Mouse (Mus musculus) liver, adult 2 months (tissue): ENCODE results near the gene Zfp84. TPM values are rescaled to one million over a fixed set of nuclear protein-coding genes. Genes with fewer than 3 reads are reported as not detected.

Experiments
- DNase-seq: peaks from one replicate; pipeline ENCODE4 v3.0.0-alpha.2; 2011; ENCODE audit warnings: low read depth, low spot score; ENCODE audit errors: extremely low read depth
- H3K27ac ChIP-seq: fragments of 200-500 bp; replicated peaks from 2 replicates; pipeline ENCODE4 v1.5.1; 2012; ENCODE audit warnings: low read depth, mild to moderate bottlenecking, control low read depth, inconsistent platforms, low read length; ENCODE audit not compliant: insufficient read depth
- H3K27me3 ChIP-seq: fragments of 200-500 bp; 2 replicates; pipeline ENCODE4 v1.6.1; 2012; ENCODE audit warnings: mild to moderate bottlenecking, moderate library complexity, low read length, inconsistent platforms; ENCODE audit not compliant: control insufficient read depth, insufficient read depth
- H3K36me3 ChIP-seq: fragments of 200-500 bp; 2 replicates; pipeline ENCODE4 v1.6.1; 2012; ENCODE audit warnings: low read length, inconsistent platforms; ENCODE audit not compliant: control insufficient read depth, insufficient read depth
- H3K4me1 ChIP-seq: fragments of 200-500 bp; 2 replicates; pipeline ENCODE4 v1.6.1; 2011; ENCODE audit warnings: low read length; ENCODE audit not compliant: control insufficient read depth, insufficient read depth
- H3K4me3 ChIP-seq: fragments of 200-500 bp; 2 replicates; pipeline ENCODE4 v1.5.1; 2011; ENCODE audit warnings: low read depth, mild to moderate bottlenecking, control low read depth, low read length, moderate library complexity; ENCODE audit not compliant: insufficient read depth
- H3K79me2 ChIP-seq: fragments of 200-500 bp; 2 replicates; pipeline ENCODE4 v1.6.1; 2012; ENCODE audit warnings: inconsistent platforms, mild to moderate bottlenecking, low read length, moderate library complexity; ENCODE audit not compliant: control insufficient read depth, insufficient read depth
- H3K9ac ChIP-seq: fragments of 200-500 bp; 2 replicates; pipeline ENCODE4 v1.6.1; 2012; ENCODE audit warnings: low read depth, mild to moderate bottlenecking, control low read depth, inconsistent platforms, low read length
- CTCF ChIP-seq: fragments of 200-500 bp; IDR thresholded peaks from 2 replicates; pipeline ENCODE4 v1.5.1; 2011; ENCODE audit warnings: low read depth, low read length, control low read depth
- POLR2A ChIP-seq: fragments of 200-500 bp; IDR thresholded peaks from 2 replicates; pipeline ENCODE4 v1.6.1; 2011; ENCODE audit warnings: low read length, control low read depth; ENCODE audit not compliant: insufficient read depth; ENCODE audit errors: extremely low read depth
- WGBS: fragments of 180-500 bp; shearing (Covaris S2); methylation state at CpG from one replicate; pipeline ENCODE4 v1.1.7; 2018; 5-methylcytosine and 5-hydroxymethylcytosine counted together
- polyA plus RNA-seq: library from polyadenylated mRNA; depleted of rRNA; stranded (reverse); fragments of >200 nt; gene quantifications from 2 replicates; pipeline ENCODE4 v1.2.3, GENCODE M21; 2012
- total RNA-seq: library from RNA; depleted of rRNA; stranded (reverse); fragments of >200 nt; gene quantifications from 2 replicates; pipeline ENCODE4 v1.2.3, GENCODE M21; 2014

Zfp84 gene
- total and polyA plus RNA-seq, 2 experiments = 1.4 to 4.7 TPM

GRCm38 (mm10) chr7:29777372-29777771 is 9.0 kb downstream of the Zfp84 start:
- Histone ChIP-seq H3K36me3 (peaks cover 59% of the 10 kb centered on the region), H3K27ac (no peak overlapping the region), H3K79me2 (no peaks in the 10 kb centered on the region), H3K4me1 (no peaks in the 10 kb centered on the region), H3K27me3 (no peaks in the 10 kb centered on the region), H3K9ac (no peak overlapping the region), H3K4me3 (no peak overlapping the region)
- no peak for DNase-seq
- 96% methylated on average over 10 of the region's 10 CpGs for WGBS
- TF ChIP-seq CTCF (no peak), POLR2A (no peak)

- peak; percentile 73 for DNase-seq
- peaks cover 3% of the 10 kb centered on the region; the same call in 1 of the 2 replicates for H3K36me3 ChIP-seq
- under 1% methylated on average over 45 of the region's 45 CpGs for WGBS
Observed at GRCm38 (mm10) chr7:29783871-29784551, 15.7 kb downstream of the Zfp84 start, which contains the start of gene Zfp30. Gene Zfp30 (plus strand): TSS chr7:29783998.

GRCm38 (mm10) chr7:29785023-29785422 is 16.7 kb downstream of the Zfp84 start:
- Histone ChIP-seq H3K27ac (no peak overlapping the region), H3K4me3 (no peak overlapping the region), H3K79me2 (peaks cover 2% of the 10 kb centered on the region; the same call in 1 of the 2 replicates), H3K9ac (no peak overlapping the region), H3K36me3 (peaks cover 11% of the 10 kb centered on the region; the same call in 1 of the 2 replicates), H3K27me3 (no peaks in the 10 kb centered on the region), H3K4me1 (0 out of 2 replicates have a peak, but pooled peaks cover 1% of the 10 kb centered on the region)
- DNase-seq = no peak
- WGBS = 73% methylated on average over 8 of the region's 8 CpGs
- TF ChIP-seq POLR2A (no peak), CTCF (no peak)

More at GRCm38 (mm10) chr7:29783871-29784551, 15.7 kb downstream of the Zfp84 start, which contains the start of gene Zfp30:
- Histone ChIP-seq H3K9ac (peak within 1 kb of the TSS; percentile 85), H3K27ac (peak within 1 kb of the TSS; percentile 12; the same call in 1 of the 2 replicates), H3K4me3 (peak within 1 kb of the TSS; percentile 75), H3K79me2 (peaks cover 2% of the 10 kb centered on the region; the same call in 1 of the 2 replicates), H3K4me1 (0 out of 2 replicates have a peak, but pooled peaks cover 1% of the 10 kb centered on the region), H3K27me3 (no peaks in the 10 kb centered on the region)
- TF ChIP-seq CTCF (no peak), POLR2A (0 out of 2 replicates have a peak, but pooled peaks have one; percentile 21)

- Histone ChIP-seq H3K4me1 (0 out of 2 replicates have a peak, but pooled peaks cover 1% of the 10 kb centered on the region), H3K27ac (no peak overlapping the region), H3K36me3 (peaks cover 14% of the 10 kb centered on the region; the same call in 1 of the 2 replicates), H3K9ac (no peak overlapping the region), H3K79me2 (peaks cover 2% of the 10 kb centered on the region; the same call in 1 of the 2 replicates), H3K4me3 (no peak overlapping the region), H3K27me3 (no peaks in the 10 kb centered on the region)
- TF ChIP-seq CTCF = no peak
- no peak for DNase-seq
- 86% methylated on average over 5 of the region's 5 CpGs for WGBS
Observed at GRCm38 (mm10) chr7:29785888-29786287, 17.5 kb downstream of the Zfp84 start.

- no peaks in the 10 kb centered on the region for H3K4me1 ChIP-seq
- no peaks in the 10 kb centered on the region for H3K79me2 ChIP-seq
- H3K4me3 ChIP-seq = no peak overlapping the region
- H3K27me3 ChIP-seq = no peaks in the 10 kb centered on the region
- H3K27ac ChIP-seq = no peak overlapping the region
- DNase-seq = no peak
- no peak for TF ChIP-seq POLR2A
- 63% methylated on average over 27 of the region's 27 CpGs for WGBS
- H3K36me3 ChIP-seq = peaks cover 21% of the 10 kb centered on the region
- no peak overlapping the region for H3K9ac ChIP-seq
Observed at GRCm38 (mm10) chr7:29792906-29793305, 24.6 kb downstream of the Zfp84 start.

- H3K9ac ChIP-seq = no peak overlapping the region
- WGBS = 87% methylated on average over 5 of the region's 5 CpGs
Observed at GRCm38 (mm10) chr7:29807046-29807445, 38.7 kb downstream of the Zfp84 start.

More at GRCm38 (mm10) chr7:29807046-29807445, 38.7 kb downstream of the Zfp84 start:
- H3K36me3 ChIP-seq = no peaks in the 10 kb centered on the region
- H3K27ac ChIP-seq = no peak overlapping the region
- H3K27me3 ChIP-seq = no peaks in the 10 kb centered on the region
- H3K4me1 ChIP-seq = no peaks in the 10 kb centered on the region
- no peaks in the 10 kb centered on the region for H3K79me2 ChIP-seq
- TF ChIP-seq POLR2A (no peak), CTCF (no peak)
- no peak for DNase-seq
- H3K4me3 ChIP-seq = no peak overlapping the region
